Mouse (Mus musculus): Measurements from ENCODE around the gene Rplp0. TPM values are rescaled to one million over a fixed set of nuclear protein-coding genes. Genes with fewer than 3 reads are reported as not detected.

Rplp0 gene
- polyA plus RNA-seq, 1 experiment from 2014 or later = 1,088 TPM

GRCm38 (mm10) chr5:115529742-115530446 lies 29.4 kb upstream of the Rplp0 start:
- H3K27ac ChIP-seq = peak overlapping the region; percentile 36
- H3K36me3 ChIP-seq (ENCODE audit: poor library complexity, severe bottlenecking) = no peaks in the 10 kb centered on the region
- no peak overlapping the region for H3K4me2 ChIP-seq
- no peaks in the 10 kb centered on the region for H3K27me3 ChIP-seq
- H3K4me3 ChIP-seq = no peak overlapping the region
- WGBS = 78% methylated on average over 7 of the region's 7 CpGs
- ATAC-seq = no peak
- no peaks in the 10 kb centered on the region for H3K9me3 ChIP-seq (replicated peaks)
- peaks cover 35% of the 10 kb centered on the region for H3K4me1 ChIP-seq
- H3K9ac ChIP-seq = no peak overlapping the region

DNA sequence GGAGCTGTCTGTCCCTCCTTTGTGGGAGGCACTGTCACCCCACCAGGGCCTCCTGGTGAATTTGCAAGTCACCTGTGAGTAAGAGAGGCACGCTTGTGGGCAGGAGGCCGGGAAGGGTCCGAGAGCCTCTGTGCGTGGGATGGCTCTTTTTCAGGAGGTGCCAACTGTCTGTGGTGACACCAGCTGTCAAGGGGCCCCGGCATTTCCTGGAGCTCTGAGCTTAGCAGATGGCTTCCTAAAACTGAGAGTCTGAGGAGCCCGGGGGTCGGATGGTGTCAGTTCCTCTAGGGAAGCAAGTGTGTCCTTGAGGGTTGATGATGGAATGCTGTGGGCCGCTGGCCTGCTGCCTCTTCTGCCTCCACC lies 28.8 kb upstream of the Rplp0 start:
- 79% methylated on average over 8 of the region's 8 CpGs for WGBS
- ATAC-seq = no peak
- H3K9ac ChIP-seq = no peak overlapping the region
- H3K27ac ChIP-seq = peak overlapping the region; percentile 36
- H3K4me2 ChIP-seq = no peak overlapping the region
- H3K36me3 ChIP-seq (ENCODE audit: poor library complexity, severe bottlenecking) = no peaks in the 10 kb centered on the region
- H3K9me3 ChIP-seq (replicated peaks) = no peaks in the 10 kb centered on the region
- H3K4me1 ChIP-seq = peaks cover 35% of the 10 kb centered on the region
- H3K27me3 ChIP-seq = no peaks in the 10 kb centered on the region
- no peak overlapping the region for H3K4me3 ChIP-seq

DNA sequence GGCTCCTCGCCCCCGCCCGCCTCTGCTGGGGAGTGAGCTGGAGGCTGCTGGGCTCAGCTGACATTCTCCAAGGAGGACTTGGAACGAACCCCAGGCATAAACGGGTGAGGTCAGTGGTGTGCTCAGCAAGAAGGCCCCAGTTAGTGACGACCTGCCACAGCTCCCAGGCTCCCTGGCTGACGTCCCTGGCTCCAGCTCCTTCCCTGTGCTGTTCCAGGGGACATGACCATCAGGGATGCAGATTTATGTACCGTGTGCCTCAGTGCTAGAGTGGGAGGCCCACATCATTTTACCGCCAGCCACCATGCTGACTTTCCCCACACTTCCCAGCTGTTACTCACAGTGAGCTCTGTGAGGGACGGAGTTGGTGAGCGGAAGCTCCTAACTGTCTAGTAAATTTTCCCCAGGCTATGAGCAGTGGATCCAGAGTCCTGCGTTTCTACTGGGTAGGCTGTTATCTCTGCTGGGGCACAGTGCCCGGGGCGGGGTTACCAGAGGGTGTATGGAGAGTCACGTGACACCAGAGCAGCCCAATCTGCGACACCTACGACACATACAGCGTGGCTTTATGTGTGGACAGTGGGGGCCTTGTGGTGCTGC lies 27.5 kb upstream of the Rplp0 start:
- Histone ChIP-seq H3K4me1 (peaks cover 35% of the 10 kb centered on the region), H3K27ac (0 out of 2 replicates have a peak overlapping the region, but pooled peaks have one; percentile 10), H3K4me2 (no peak overlapping the region), H3K4me3 (no peak overlapping the region), H3K27me3 (no peaks in the 10 kb centered on the region), H3K9me3 (replicated peaks) (no peaks in the 10 kb centered on the region), H3K36me3 (ENCODE audit: poor library complexity, severe bottlenecking) (no peaks in the 10 kb centered on the region), H3K9ac (peak overlapping the region; percentile 39; the same call in 1 of the 2 replicates)
- 61% methylated on average over 18 of the region's 18 CpGs for WGBS
- peak; percentile 58; the same call in 1 of the 2 replicates for ATAC-seq

DNA sequence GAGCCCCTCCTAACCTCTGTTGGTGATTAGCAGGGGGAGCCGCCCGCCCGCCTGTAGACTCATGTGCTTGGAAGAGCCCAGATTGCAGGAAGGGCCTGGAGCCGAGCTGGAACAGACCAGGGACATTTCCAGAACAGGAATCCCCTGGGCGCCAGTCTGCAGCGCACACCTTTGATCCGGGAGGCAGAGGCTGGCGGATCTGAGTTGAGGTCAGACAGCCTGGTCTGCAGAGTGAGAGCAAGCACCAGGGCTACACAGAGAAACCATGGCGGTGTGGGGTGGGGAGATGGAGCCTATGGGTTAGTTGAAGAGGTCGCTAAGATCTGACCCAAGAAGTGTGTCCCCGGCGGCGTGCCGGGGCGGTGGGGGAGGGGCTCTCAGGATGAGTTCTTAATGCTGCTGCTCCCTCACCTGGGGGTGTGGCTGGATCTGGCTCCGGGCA lies 25.0 kb upstream of the Rplp0 start:
- no peak for ATAC-seq
- H3K4me1 ChIP-seq = peaks cover 48% of the 10 kb centered on the region
- H3K36me3 ChIP-seq (ENCODE audit: poor library complexity, severe bottlenecking) = no peaks in the 10 kb centered on the region
- H3K27ac ChIP-seq = no peak overlapping the region
- no peak overlapping the region for H3K9ac ChIP-seq
- 21% methylated on average over 16 of the region's 16 CpGs for WGBS
- H3K9me3 ChIP-seq (replicated peaks) = no peaks in the 10 kb centered on the region
- no peak overlapping the region for H3K4me2 ChIP-seq
- H3K4me3 ChIP-seq = no peak overlapping the region
- no peaks in the 10 kb centered on the region for H3K27me3 ChIP-seq

DNA sequence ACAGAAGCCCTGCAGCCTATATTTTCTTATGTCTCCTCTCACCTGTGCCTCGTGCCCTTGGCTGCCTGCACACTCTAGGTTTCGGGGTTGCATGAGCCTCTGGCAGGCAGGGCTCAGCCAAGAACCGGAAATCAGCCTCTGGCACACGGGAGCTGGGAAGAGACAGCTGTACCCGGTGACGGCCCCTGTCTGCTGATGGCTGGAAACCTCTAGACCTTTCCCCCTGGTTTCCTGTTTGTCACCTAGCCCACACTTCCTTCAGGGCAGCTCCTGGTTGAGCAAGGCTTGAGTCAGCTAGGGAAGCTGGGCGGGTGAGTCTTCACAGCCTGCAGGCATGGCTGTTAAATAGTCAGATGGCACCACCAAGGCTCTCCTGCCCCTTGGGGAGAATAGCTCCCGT lies 24.4 kb upstream of the Rplp0 start:
- H3K4me2 ChIP-seq = no peak overlapping the region
- H3K9me3 ChIP-seq (replicated peaks) = no peaks in the 10 kb centered on the region
- H3K4me1 ChIP-seq = peaks cover 42% of the 10 kb centered on the region
- H3K4me3 ChIP-seq = no peak overlapping the region
- ATAC-seq = no peak
- no peaks in the 10 kb centered on the region for H3K27me3 ChIP-seq
- H3K27ac ChIP-seq = no peak overlapping the region
- no peaks in the 10 kb centered on the region for H3K36me3 ChIP-seq (ENCODE audit: poor library complexity, severe bottlenecking)
- H3K9ac ChIP-seq = no peak overlapping the region
- WGBS = 63% methylated on average over 8 of the region's 8 CpGs

GRCm38 (mm10) chr5:115535635-115536034 lies 23.6 kb upstream of the Rplp0 start:
- no peak for ATAC-seq
- Histone ChIP-seq H3K4me1 (peaks cover 35% of the 10 kb centered on the region), H3K36me3 (ENCODE audit: poor library complexity, severe bottlenecking) (no peaks in the 10 kb centered on the region), H3K9me3 (replicated peaks) (no peaks in the 10 kb centered on the region), H3K4me2 (no peak overlapping the region), H3K27me3 (no peaks in the 10 kb centered on the region), H3K27ac (no peak overlapping the region), H3K9ac (no peak overlapping the region), H3K4me3 (no peak overlapping the region)
- 38% methylated on average over 7 of the region's 7 CpGs for WGBS

- Histone ChIP-seq H3K4me3 (no peak overlapping the region), H3K4me2 (0 out of 2 replicates have a peak overlapping the region, but pooled peaks have one; percentile 13), H3K9ac (no peak overlapping the region), H3K9me3 (replicated peaks) (no peaks in the 10 kb centered on the region), H3K27ac (no peak overlapping the region), H3K36me3 (ENCODE audit: poor library complexity, severe bottlenecking) (no peaks in the 10 kb centered on the region), H3K4me1 (peaks cover 25% of the 10 kb centered on the region), H3K27me3 (no peaks in the 10 kb centered on the region)
- ATAC-seq = peak; percentile 19; the same call in 1 of the 2 replicates
- WGBS = 71% methylated on average over 13 of the region's 13 CpGs
These were observed 21.1 kb upstream of the Rplp0 start for GRCm38 (mm10) chr5:115538017-115538692.

GRCm38 (mm10) chr5:115538693-115539043 lies 20.6 kb upstream of the Rplp0 start:
- H3K27ac ChIP-seq = no peak overlapping the region
- no peak overlapping the region for H3K4me3 ChIP-seq
- 0% methylated on average over 12 of the region's 12 CpGs for whole genome bisulfite sequencing
- 0 out of 2 replicates have a peak overlapping the region, but pooled peaks have one; percentile 13 for H3K4me2 ChIP-seq
- H3K27me3 ChIP-seq = no peaks in the 10 kb centered on the region
- ATAC-seq = peak; percentile 88
- no peak overlapping the region for H3K9ac ChIP-seq
- H3K9me3 ChIP-seq (replicated peaks) = no peaks in the 10 kb centered on the region
- H3K36me3 ChIP-seq (ENCODE audit: poor library complexity, severe bottlenecking) = no peaks in the 10 kb centered on the region
- peaks cover 30% of the 10 kb centered on the region for H3K4me1 ChIP-seq

- Histone ChIP-seq H3K27ac (0 out of 2 replicates have a peak overlapping the region, but pooled peaks have one; percentile 10), H3K9me3 (replicated peaks) (no peaks in the 10 kb centered on the region), H3K9ac (no peak overlapping the region), H3K4me2 (0 out of 2 replicates have a peak overlapping the region, but pooled peaks have one; percentile 33), H3K36me3 (ENCODE audit: poor library complexity, severe bottlenecking) (peaks cover 24% of the 10 kb centered on the region), H3K4me3 (no peak overlapping the region), H3K27me3 (no peaks in the 10 kb centered on the region), H3K4me1 (peaks cover 37% of the 10 kb centered on the region)
- ATAC-seq = no peak
- 73% methylated on average over 19 of the region's 19 CpGs for WGBS
These were observed 16.5 kb upstream of the Rplp0 start for GRCm38 (mm10) chr5:115542635-115543384.

DNA sequence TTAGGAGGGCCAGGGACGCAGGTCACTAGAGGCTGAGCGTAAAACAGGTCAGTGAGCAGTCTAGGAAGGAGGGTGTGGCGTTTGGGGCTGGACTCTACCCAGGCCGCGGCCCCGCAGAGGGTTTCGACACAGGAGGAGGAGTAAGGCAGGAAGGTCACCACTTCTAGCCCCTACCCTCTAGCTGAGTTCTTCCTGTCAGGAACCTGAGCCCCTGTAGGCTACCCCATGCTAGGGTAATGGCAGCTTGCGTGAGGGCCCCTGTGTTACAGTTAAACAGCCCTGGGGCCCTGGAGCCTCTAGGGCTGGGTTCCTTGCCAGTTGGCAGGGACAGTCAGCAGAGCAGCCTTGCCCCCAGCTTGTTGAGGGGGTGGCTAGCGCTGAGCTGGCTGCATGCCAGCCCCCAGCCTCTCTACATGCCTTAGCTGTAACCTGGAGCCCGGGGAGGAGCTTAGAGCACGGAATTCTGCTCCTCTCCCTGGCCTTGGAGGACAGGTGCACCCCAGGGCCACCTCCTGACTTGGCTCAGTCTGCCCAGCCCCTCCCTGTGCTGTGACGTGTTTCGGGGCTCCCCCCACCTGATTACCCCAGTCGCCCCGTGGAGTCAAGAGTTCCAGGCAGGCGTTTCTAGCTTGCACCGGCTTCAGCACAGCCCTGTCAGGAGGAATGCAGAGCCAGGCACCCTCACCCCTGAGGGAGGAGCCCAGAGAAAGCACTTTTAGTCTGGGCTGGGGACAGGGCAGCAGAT lies 15.6 kb upstream of the Rplp0 start:
- peak; percentile 60 for ATAC-seq
- H3K4me2 ChIP-seq = peak overlapping the region; percentile 33
- peaks cover 28% of the 10 kb centered on the region for H3K4me1 ChIP-seq
- peak overlapping the region; percentile 37 for H3K9ac ChIP-seq
- H3K4me3 ChIP-seq = no peak overlapping the region
- peaks cover 33% of the 10 kb centered on the region for H3K36me3 ChIP-seq (ENCODE audit: poor library complexity, severe bottlenecking)
- WGBS = 62% methylated on average over 17 of the region's 17 CpGs
- no peaks in the 10 kb centered on the region for H3K27me3 ChIP-seq
- peak overlapping the region; percentile 48 for H3K27ac ChIP-seq
- no peaks in the 10 kb centered on the region for H3K9me3 ChIP-seq (replicated peaks)

DNA sequence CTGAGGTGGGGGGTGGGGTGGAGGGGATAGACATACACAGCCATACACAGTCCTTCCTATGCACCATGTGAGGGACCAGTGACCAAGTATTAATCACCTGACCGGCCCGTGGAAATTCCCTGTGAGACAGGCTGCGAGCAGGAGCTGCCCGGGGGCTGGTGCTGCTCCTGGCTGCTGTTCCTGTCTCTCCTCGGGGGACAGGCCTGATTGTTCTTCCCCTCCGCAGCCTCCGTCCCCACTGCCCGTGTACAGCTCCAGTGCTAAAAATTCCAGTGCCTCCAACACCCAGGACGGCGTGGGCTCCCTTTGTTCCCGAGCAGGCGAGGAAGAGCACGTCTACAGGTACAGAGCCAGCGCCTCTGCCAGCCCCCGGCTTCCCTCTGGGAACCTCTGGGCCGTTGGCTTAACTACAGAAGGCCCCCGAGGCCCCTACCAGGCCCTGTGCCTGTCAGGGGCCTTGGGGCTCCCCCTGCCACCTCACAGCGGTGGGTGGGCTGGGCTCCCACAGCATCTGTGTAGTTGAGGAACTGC lies 14.5 kb upstream of the Rplp0 start:
- Histone ChIP-seq H3K4me3 (no peak overlapping the region), H3K4me1 (peaks cover 23% of the 10 kb centered on the region), H3K4me2 (no peak overlapping the region), H3K27me3 (no peaks in the 10 kb centered on the region), H3K36me3 (ENCODE audit: poor library complexity, severe bottlenecking) (peaks cover 37% of the 10 kb centered on the region), H3K27ac (no peak overlapping the region), H3K9ac (no peak overlapping the region; the same call in 1 of the 2 replicates), H3K9me3 (replicated peaks) (no peaks in the 10 kb centered on the region)
- no peak for ATAC-seq
- 55% methylated on average over 18 of the region's 18 CpGs for WGBS

Data from forebrain, embryonic 13.5 days (tissue).